Mouse (Mus musculus): ENCODE measurements around the gene Atp8b5. TPM values are rescaled to one million over a fixed set of nuclear protein-coding genes. Genes with fewer than 3 reads are reported as not detected.

Gene Atp8b5
- polyA plus RNA-seq, 1 experiment from 2014 or later = 1.1 TPM

DNA sequence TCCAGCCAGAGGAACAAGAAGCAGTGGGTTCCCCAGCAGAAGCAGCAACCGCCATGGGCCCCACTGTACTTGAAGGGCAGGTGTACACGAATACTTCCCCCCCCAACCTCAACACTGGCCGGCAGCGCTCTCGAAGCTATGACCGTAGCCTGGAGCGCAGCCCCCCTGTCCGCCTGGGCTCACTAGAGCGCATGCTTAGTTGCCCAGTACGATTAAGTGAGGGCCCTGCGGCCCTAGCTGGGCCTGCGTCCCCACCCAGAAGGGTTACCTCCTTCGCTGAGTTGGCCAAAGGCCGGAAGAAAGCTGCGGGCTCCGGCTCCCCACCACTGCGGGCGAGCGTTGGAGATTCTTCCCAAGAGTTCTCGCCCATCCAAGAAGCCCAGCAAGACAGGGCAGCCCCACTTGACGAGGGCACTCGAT lies 149.1 kb downstream of the Atp8b5 start:
- H3K4me2 ChIP-seq (replicated peaks; ENCODE audit: low read depth) = no peak overlapping the region
- peaks cover 32% of the 10 kb centered on the region for H3K36me3 ChIP-seq (ENCODE audit: control insufficient read depth, insufficient read depth)
- no peak for TF ChIP-seq CTCF (IDR thresholded peaks at IDR 0.05; ENCODE audit: low read depth)
- WGBS = 97% methylated on average over 22 of the region's 22 CpGs
- no peaks in the 10 kb centered on the region for H3K9me3 ChIP-seq (ENCODE audit: control insufficient read depth)
- no peak overlapping the region for H3K9ac ChIP-seq (ENCODE audit: low read depth, low read length)
- ATAC-seq = no peak
- H3K27me3 ChIP-seq (replicated peaks; ENCODE audit: control insufficient read depth, insufficient read depth, low read length) = no peaks in the 10 kb centered on the region
- H3K27ac ChIP-seq (ENCODE audit: low read depth, low read length) = no peak overlapping the region
- no peak overlapping the region for H3K4me3 ChIP-seq (ENCODE audit: low read depth, low read length)
- no peaks in the 10 kb centered on the region for H3K4me1 ChIP-seq (replicated peaks; ENCODE audit: control insufficient read depth, insufficient read depth, low read length)

DNA sequence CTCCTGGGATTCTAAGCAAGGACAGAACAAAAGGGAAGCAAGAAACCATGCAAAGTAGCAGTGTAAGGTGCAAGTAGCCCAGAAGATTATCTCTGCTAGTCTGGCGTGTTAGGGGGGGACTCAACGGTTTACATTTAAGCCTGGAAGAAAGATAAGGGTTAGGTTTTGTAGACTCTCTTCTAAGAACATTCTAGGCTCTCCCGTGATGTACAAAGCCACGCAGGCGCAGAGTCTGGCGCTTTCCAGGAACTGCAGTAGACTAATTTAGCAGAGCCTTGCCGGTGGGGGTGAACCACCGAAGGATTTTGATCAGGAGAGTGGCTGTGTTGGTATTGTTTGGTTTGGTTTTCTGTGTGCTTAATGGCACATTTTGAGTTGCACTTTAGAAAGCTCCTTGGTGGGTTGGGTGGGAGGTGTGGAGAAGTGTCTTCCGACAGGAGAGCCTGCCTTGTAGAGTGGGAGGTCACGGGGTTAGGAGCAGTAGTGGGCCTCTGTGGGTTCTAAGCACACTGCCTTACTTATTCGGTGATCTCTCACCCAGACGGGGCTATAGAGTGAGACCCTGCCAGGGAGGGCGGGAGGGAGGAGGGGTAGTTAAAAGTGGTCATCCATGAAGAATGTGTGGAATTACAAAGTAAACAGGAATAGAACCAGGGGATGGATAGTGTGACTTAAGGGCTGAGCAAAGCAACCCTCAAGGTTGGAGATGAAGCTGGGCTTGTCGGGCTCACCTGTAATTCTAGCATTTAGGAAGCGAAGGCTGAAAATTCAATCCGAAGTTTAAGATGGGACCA lies 150.5 kb downstream of the Atp8b5 start:
- no peaks in the 10 kb centered on the region for H3K27me3 ChIP-seq (replicated peaks; ENCODE audit: control insufficient read depth, insufficient read depth, low read length)
- no peak overlapping the region for H3K9ac ChIP-seq (ENCODE audit: low read depth, low read length)
- no peaks in the 10 kb centered on the region for H3K4me1 ChIP-seq (replicated peaks; ENCODE audit: control insufficient read depth, insufficient read depth, low read length)
- 68% methylated on average over 16 of the region's 16 CpGs for WGBS
- TF ChIP-seq CTCF (IDR thresholded peaks at IDR 0.05; ENCODE audit: low read depth) = no peak
- no peak for ATAC-seq
- H3K4me2 ChIP-seq (replicated peaks; ENCODE audit: low read depth) = no peak overlapping the region
- H3K4me3 ChIP-seq (ENCODE audit: low read depth, low read length) = no peak overlapping the region
- H3K27ac ChIP-seq (ENCODE audit: low read depth, low read length) = no peak overlapping the region
- H3K9me3 ChIP-seq (ENCODE audit: control insufficient read depth) = no peaks in the 10 kb centered on the region
- peaks cover 44% of the 10 kb centered on the region for H3K36me3 ChIP-seq (ENCODE audit: control insufficient read depth, insufficient read depth)

DNA sequence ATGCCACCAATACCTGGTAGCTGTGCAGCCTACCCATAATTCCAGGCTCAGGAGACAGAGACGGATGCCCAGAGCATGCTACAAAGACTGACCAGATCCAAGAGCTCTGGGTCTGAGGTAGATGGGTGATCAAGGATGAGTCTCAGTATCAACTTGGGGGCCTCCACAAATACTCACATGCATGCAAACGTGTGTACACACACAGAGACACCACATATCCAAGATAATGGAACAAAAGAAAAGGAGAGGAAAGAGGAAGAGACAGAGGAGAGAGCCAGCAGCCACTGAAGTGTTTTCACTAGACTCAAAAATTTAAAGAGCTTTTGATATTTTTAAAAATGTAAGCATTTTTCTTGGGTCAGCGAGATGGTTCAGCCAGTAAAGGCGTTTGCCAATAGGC lies 151.5 kb downstream of the Atp8b5 start:
- H3K4me2 ChIP-seq (replicated peaks; ENCODE audit: low read depth) = no peak overlapping the region
- WGBS = 76% methylated on average over 4 of the region's 4 CpGs
- H3K4me3 ChIP-seq (ENCODE audit: low read depth, low read length) = no peak overlapping the region
- no peaks in the 10 kb centered on the region for H3K9me3 ChIP-seq (ENCODE audit: control insufficient read depth)
- no peak overlapping the region for H3K27ac ChIP-seq (ENCODE audit: low read depth, low read length)
- ATAC-seq = no peak
- H3K4me1 ChIP-seq (replicated peaks; ENCODE audit: control insufficient read depth, insufficient read depth, low read length) = no peaks in the 10 kb centered on the region
- no peak overlapping the region for H3K9ac ChIP-seq (ENCODE audit: low read depth, low read length)
- peaks cover 54% of the 10 kb centered on the region for H3K36me3 ChIP-seq (ENCODE audit: control insufficient read depth, insufficient read depth)
- no peak for TF ChIP-seq CTCF (IDR thresholded peaks at IDR 0.05; ENCODE audit: low read depth)
- H3K27me3 ChIP-seq (replicated peaks; ENCODE audit: control insufficient read depth, insufficient read depth, low read length) = no peaks in the 10 kb centered on the region

DNA sequence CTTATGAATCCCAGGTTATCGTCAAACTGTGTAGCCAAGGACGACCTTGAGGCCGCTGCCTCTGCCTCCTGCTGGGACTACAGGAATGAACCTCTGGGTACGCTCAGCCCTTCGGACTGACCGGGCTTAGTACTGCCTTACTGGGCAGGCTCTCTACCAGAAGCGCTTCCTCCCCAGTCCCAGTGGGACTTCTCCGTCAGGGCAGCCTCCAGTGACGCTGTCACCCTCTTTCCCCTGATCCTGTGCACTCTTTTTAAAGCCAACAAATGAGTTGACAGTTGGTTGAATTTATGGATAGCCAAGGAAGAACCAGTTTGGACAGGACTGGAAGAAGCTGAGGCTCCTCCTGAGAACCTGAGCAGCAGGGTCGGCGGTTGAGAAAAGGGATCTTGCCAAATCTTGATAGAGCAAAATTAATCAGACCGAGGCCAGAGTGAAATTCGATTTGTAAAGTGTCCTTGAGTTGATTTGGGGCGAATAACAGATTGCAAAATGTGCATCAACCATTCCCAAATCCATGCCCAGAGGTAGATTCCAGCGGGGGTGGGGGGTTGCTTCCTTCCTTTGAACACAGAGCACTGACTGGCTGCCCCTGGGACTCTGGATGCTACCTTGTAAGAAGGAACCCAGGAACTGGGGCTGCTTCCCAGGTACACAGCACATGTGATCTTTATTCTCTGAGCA lies 152.2 kb downstream of the Atp8b5 start:
- 68% methylated on average over 15 of the region's 15 CpGs for WGBS
- H3K27ac ChIP-seq (ENCODE audit: low read depth, low read length) = peak overlapping the region; percentile 23; the same call in 1 of the 2 replicates
- no peak overlapping the region for H3K9ac ChIP-seq (ENCODE audit: low read depth, low read length)
- no peak for ATAC-seq
- no peaks in the 10 kb centered on the region for H3K4me1 ChIP-seq (replicated peaks; ENCODE audit: control insufficient read depth, insufficient read depth, low read length)
- H3K27me3 ChIP-seq (replicated peaks; ENCODE audit: control insufficient read depth, insufficient read depth, low read length) = no peaks in the 10 kb centered on the region
- H3K4me3 ChIP-seq (ENCODE audit: low read depth, low read length) = no peak overlapping the region
- peaks cover 61% of the 10 kb centered on the region for H3K36me3 ChIP-seq (ENCODE audit: control insufficient read depth, insufficient read depth)
- no peaks in the 10 kb centered on the region for H3K9me3 ChIP-seq (ENCODE audit: control insufficient read depth)
- no peak for TF ChIP-seq CTCF (IDR thresholded peaks at IDR 0.05; ENCODE audit: low read depth)
- no peak overlapping the region for H3K4me2 ChIP-seq (replicated peaks; ENCODE audit: low read depth)

DNA sequence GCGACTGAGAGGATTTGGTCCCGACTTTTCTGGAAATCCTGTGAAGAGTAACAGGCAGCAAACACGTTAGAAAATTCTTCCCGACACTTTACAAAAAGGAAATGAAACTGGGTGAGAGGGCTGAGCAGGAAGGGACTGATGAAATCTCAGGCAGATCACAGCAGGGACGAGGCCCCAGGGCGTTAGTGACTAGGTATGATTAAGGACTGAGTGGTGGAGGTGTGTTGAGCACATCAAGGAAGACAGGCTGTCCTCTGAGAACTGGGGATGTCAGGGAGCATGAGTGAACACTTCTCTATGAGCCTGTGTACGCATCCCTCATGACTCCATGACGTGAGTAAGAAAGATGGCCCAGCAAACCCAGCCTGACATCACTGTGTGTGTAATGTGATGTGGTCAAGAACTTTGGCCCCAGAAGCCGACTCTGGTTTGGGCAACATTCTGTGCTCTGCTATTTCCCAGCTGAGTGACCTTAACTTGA lies 152.9 kb downstream of the Atp8b5 start:
- H3K4me1 ChIP-seq (replicated peaks; ENCODE audit: control insufficient read depth, insufficient read depth, low read length) = no peaks in the 10 kb centered on the region
- WGBS = 52% methylated on average over 9 of the region's 9 CpGs
- no peak for TF ChIP-seq CTCF (IDR thresholded peaks at IDR 0.05; ENCODE audit: low read depth)
- peaks cover 62% of the 10 kb centered on the region for H3K36me3 ChIP-seq (ENCODE audit: control insufficient read depth, insufficient read depth)
- H3K4me2 ChIP-seq (replicated peaks; ENCODE audit: low read depth) = no peak overlapping the region
- H3K9me3 ChIP-seq (ENCODE audit: control insufficient read depth) = no peaks in the 10 kb centered on the region
- H3K27ac ChIP-seq (ENCODE audit: low read depth, low read length) = peak overlapping the region; percentile 23; the same call in 1 of the 2 replicates
- H3K27me3 ChIP-seq (replicated peaks; ENCODE audit: control insufficient read depth, insufficient read depth, low read length) = no peaks in the 10 kb centered on the region
- peak; percentile 48 for ATAC-seq
- H3K9ac ChIP-seq (ENCODE audit: low read depth, low read length) = no peak overlapping the region
- H3K4me3 ChIP-seq (ENCODE audit: low read depth, low read length) = no peak overlapping the region

DNA sequence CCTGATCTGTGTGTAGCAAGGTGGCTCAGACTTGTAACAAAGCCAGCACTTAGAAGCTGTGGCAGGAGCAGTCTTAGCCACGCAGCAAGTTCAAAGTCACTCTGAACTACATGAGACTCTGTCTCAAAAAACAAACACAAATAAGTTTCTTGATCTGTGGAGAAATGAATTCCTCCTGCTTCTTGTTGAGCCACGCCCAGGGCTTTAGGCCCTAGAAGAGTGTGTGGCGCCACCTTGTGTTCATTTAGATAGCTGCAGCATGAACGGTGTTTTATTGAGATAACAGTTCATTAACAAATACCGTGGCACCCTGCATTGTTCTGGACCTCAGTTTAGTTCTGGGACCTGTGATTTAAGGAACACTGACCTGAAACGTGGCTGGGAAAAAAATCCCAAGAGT lies 153.3 kb downstream of the Atp8b5 start:
- Histone ChIP-seq H3K4me2 (replicated peaks; ENCODE audit: low read depth) (no peak overlapping the region), H3K4me3 (ENCODE audit: low read depth, low read length) (no peak overlapping the region), H3K27ac (ENCODE audit: low read depth, low read length) (peak overlapping the region; percentile 15; the same call in 1 of the 2 replicates), H3K9ac (ENCODE audit: low read depth, low read length) (no peak overlapping the region), H3K27me3 (replicated peaks; ENCODE audit: control insufficient read depth, insufficient read depth, low read length) (no peaks in the 10 kb centered on the region), H3K36me3 (ENCODE audit: control insufficient read depth, insufficient read depth) (peaks cover 62% of the 10 kb centered on the region), H3K4me1 (replicated peaks; ENCODE audit: control insufficient read depth, insufficient read depth, low read length) (no peaks in the 10 kb centered on the region), H3K9me3 (ENCODE audit: control insufficient read depth) (no peaks in the 10 kb centered on the region)
- ATAC-seq = peak; percentile 49
- TF ChIP-seq CTCF (IDR thresholded peaks at IDR 0.05; ENCODE audit: low read depth) = peak; percentile 99
- WGBS = 1% methylated on average over 6 of the region's 6 CpGs

All from intestine, postnatal 0 days (tissue).